In the genomic region with DNA sequence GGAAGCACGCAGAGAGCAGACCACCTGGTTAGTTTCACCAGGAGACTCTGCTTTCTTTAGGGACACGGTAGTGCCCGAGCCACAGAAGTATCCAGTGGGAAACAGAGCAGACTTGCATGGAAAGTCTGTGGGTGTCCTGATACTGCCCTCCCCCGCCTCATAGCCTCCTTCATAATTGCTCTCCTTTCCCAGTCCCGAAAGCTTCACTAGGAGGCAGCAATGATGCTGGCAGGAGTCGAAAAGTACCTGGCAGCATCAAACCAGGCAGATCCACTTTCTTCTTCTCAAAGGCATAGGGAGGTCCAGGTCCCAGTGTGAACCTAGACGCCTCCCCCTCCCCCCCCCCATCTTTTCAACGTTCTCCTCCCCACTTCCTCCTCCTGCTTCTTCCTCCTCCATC, we compare ENCODE assay signal across 31 mouse cellular contexts. TPM values are rescaled to one million over a fixed set of nuclear protein-coding genes. Genes with fewer than 3 reads are reported as not detected.
DNase-seq lines count a peak whose midpoint lies in the region; ATAC-seq and TF ChIP-seq lines count a peak whose summit lies in the region.
"Had no signal": no experiment of that assay in that cellular context is flagged by ENCODE, and none has a peak within 500 bp of the region (broad histone marks: within the 10 kb centered on the region; RNA-seq: fewer than 3 reads in every experiment).

No protein-coding gene starts in this region.

- H3K4me1 ChIP-seq in forebrain, embryonic 10.5 days: peaks cover 52% of the 10 kb centered on the region
- H3K4me1 ChIP-seq in forebrain, embryonic 12.5 days: peaks cover 16% of the 10 kb centered on the region
- H3K4me1 ChIP-seq in kidney, postnatal 0 days (replicated peaks; ENCODE audit: insufficient read depth, low read length): peaks cover 22% of the 10 kb centered on the region
- H3K4me1 ChIP-seq in midbrain, embryonic 10.5 days: peaks cover 46% of the 10 kb centered on the region
- peaks cover 4% of the 10 kb centered on the region; the same call in 1 of the 2 replicates for H3K4me1 ChIP-seq in midbrain, postnatal 0 days (ENCODE audit: insufficient read depth, low read length)

- H3K9ac ChIP-seq in forebrain, embryonic 12.5 days: no peak overlapping the region
- no peak overlapping the region for H3K9ac ChIP-seq in kidney, postnatal 0 days (ENCODE audit: low read depth, low read length)
- no peak overlapping the region for H3K9ac ChIP-seq in midbrain, postnatal 0 days (replicated peaks; ENCODE audit: low read length, poor library complexity, severe bottlenecking)
- H3K9ac ChIP-seq: embryonic facial prominence, embryonic 15.5 days; kidney, embryonic 15.5 days; limb, embryonic 15.5 days; liver, embryonic 15.5 days; neural tube, embryonic 12.5 days had no signal

- 11% methylated on average over 8 of the region's 8 CpGs for WGBS in forebrain, embryonic 10.5 days
- WGBS in forebrain, embryonic 12.5 days: 5% methylated on average over 8 of the region's 8 CpGs
- 3% methylated on average over 7 of the region's 8 CpGs for WGBS in kidney, postnatal 0 days
- WGBS in midbrain, embryonic 10.5 days: 12% methylated on average over 7 of the region's 8 CpGs
- 11% methylated on average over 8 of the region's 8 CpGs for WGBS in midbrain, postnatal 0 days

- no peak for ATAC-seq in forebrain, embryonic 12.5 days (ENCODE audit: low FRiP score)
- ATAC-seq in kidney, postnatal 0 days (replicated peaks; ENCODE audit: low FRiP score, low read depth): no peak
- no peak for ATAC-seq in midbrain, postnatal 0 days (ENCODE audit: low FRiP score)
- ATAC-seq: activated CD4-positive, CD25-positive, alpha-beta regulatory T cell, adult 4 months; CD4-positive, CD25-positive, alpha-beta regulatory T cell, adult 4 months had no signal

- peak overlapping the region; percentile 7; the same call in 1 of the 2 replicates for H3K4me3 ChIP-seq in forebrain, embryonic 10.5 days
- H3K4me3 ChIP-seq in forebrain, embryonic 12.5 days (replicated peaks): no peak overlapping the region
- no peak overlapping the region for H3K4me3 ChIP-seq in kidney, postnatal 0 days (replicated peaks; ENCODE audit: low read depth, low read length)
- peak overlapping the region; percentile 92; the same call in 1 of the 2 replicates for H3K4me3 ChIP-seq in midbrain, embryonic 10.5 days
- H3K4me3 ChIP-seq in midbrain, postnatal 0 days (ENCODE audit: low read depth, low read length): no peak overlapping the region
- H3K4me3 ChIP-seq: embryonic facial prominence, embryonic 15.5 days; heart, adult 2 months; kidney, embryonic 15.5 days; limb, embryonic 15.5 days; liver, embryonic 15.5 days; neural tube, embryonic 12.5 days had no signal

- H3K9me3 ChIP-seq in forebrain, embryonic 10.5 days: peaks cover 21% of the 10 kb centered on the region
- H3K9me3 ChIP-seq in forebrain, embryonic 12.5 days: peaks cover 13% of the 10 kb centered on the region
- peaks cover 4% of the 10 kb centered on the region; the same call in 1 of the 2 replicates for H3K9me3 ChIP-seq in kidney, postnatal 0 days (replicated peaks; ENCODE audit: low read length)
- peaks cover 23% of the 10 kb centered on the region for H3K9me3 ChIP-seq in midbrain, embryonic 10.5 days (replicated peaks)
- H3K9me3 ChIP-seq in midbrain, postnatal 0 days (ENCODE audit: low read length): no peaks in the 10 kb centered on the region
- H3K9me3 ChIP-seq: liver, embryonic 15.5 days had no signal

- no peak overlapping the region for H3K4me2 ChIP-seq in forebrain, embryonic 12.5 days
- H3K4me2 ChIP-seq in kidney, postnatal 0 days (ENCODE audit: low read length): no peak overlapping the region
- H3K4me2 ChIP-seq in midbrain, postnatal 0 days (ENCODE audit: low read depth, low read length, poor library complexity, severe bottlenecking): no peak overlapping the region
- H3K4me2 ChIP-seq: embryonic facial prominence, embryonic 15.5 days; kidney, embryonic 15.5 days; limb, embryonic 15.5 days; liver, embryonic 15.5 days; neural tube, embryonic 12.5 days had no signal

- DNase-seq in forebrain, embryonic 10.5 days (ENCODE audit: extremely low spot score, low spot score): no peak
- DNase-seq in kidney, postnatal 0 days (ENCODE audit: low spot score): no peak
- no peak for DNase-seq in kidney, adult 11 months
- DNase-seq in midbrain, embryonic 10.5 days (ENCODE audit: low spot score): peak; percentile 18
- DNase-seq in midbrain, postnatal 0 days (ENCODE audit: low spot score): no peak
- DNase-seq in adrenal gland, postnatal 10 days: no peak
- no peak for DNase-seq in adrenal gland, adult 8-10 months
- DNase-seq: cerebellum, adult 9-10 months; gastrocnemius, postnatal 14 days; heart, adult 2 months; heart, postnatal 36 days; thymus, postnatal 36 days had no signal

- H3K36me3 ChIP-seq in forebrain, embryonic 10.5 days (replicated peaks): peaks cover 23% of the 10 kb centered on the region
- peaks cover 12% of the 10 kb centered on the region for H3K36me3 ChIP-seq in forebrain, embryonic 12.5 days (replicated peaks)
- no peaks in the 10 kb centered on the region for H3K36me3 ChIP-seq in kidney, postnatal 0 days (ENCODE audit: insufficient read depth, low read length)
- peaks cover 32% of the 10 kb centered on the region for H3K36me3 ChIP-seq in midbrain, embryonic 10.5 days
- no peaks in the 10 kb centered on the region for H3K36me3 ChIP-seq in midbrain, postnatal 0 days (ENCODE audit: insufficient read depth, low read length)
- H3K36me3 ChIP-seq: embryonic facial prominence, embryonic 15.5 days; kidney, embryonic 15.5 days; limb, embryonic 15.5 days; liver, embryonic 15.5 days; neural tube, embryonic 12.5 days had no signal

- no peak overlapping the region for H3K27ac ChIP-seq in forebrain, embryonic 10.5 days
- no peak overlapping the region for H3K27ac ChIP-seq in forebrain, embryonic 12.5 days
- H3K27ac ChIP-seq in kidney, postnatal 0 days: no peak overlapping the region
- H3K27ac ChIP-seq in midbrain, embryonic 10.5 days (replicated peaks): no peak overlapping the region; the same call in 1 of the 2 replicates
- H3K27ac ChIP-seq in midbrain, postnatal 0 days (ENCODE audit: low read depth, low read length): no peak overlapping the region
- H3K27ac ChIP-seq: embryonic facial prominence, embryonic 15.5 days; heart, adult 2 months; kidney, embryonic 15.5 days; limb, embryonic 15.5 days; liver, embryonic 15.5 days; macrophage; neural tube, embryonic 12.5 days had no signal

- TF ChIP-seq CTCF in kidney, postnatal 0 days (IDR thresholded peaks at IDR 0.05; ENCODE audit: low read depth): peak; percentile 32; the same call in 1 of the 2 replicates
- peak; percentile 59 for TF ChIP-seq CTCF in midbrain, postnatal 0 days (IDR thresholded peaks at IDR 0.05)

- peaks cover 68% of the 10 kb centered on the region for H3K27me3 ChIP-seq in forebrain, embryonic 10.5 days (ENCODE audit: poor library complexity, severe bottlenecking)
- H3K27me3 ChIP-seq in forebrain, embryonic 12.5 days: peaks cover 28% of the 10 kb centered on the region
- peaks cover 53% of the 10 kb centered on the region for H3K27me3 ChIP-seq in kidney, postnatal 0 days (ENCODE audit: insufficient read depth, low read length)
- H3K27me3 ChIP-seq in midbrain, embryonic 10.5 days (ENCODE audit: low read depth, poor library complexity, severe bottlenecking): peaks cover 66% of the 10 kb centered on the region
- H3K27me3 ChIP-seq in midbrain, postnatal 0 days (ENCODE audit: insufficient read depth, low read length): peaks cover 32% of the 10 kb centered on the region

RNA-seq across cellular contexts. Expression of gene Sox21, which starts 2.5 kb away (rescaled TPM):
- polyA plus RNA-seq in forebrain, embryonic 10.5 days (2016; fragmentation: Nextera tagmentation; extraction: Ambion mirVana): 7.9 and 8.7 TPM in 2 replicates
- 21.2 and 24.9 TPM in 2 replicates for polyA plus RNA-seq in forebrain, embryonic 12.5 days (2016; fragmentation: Nextera tagmentation; extraction: Ambion mirVana)
- not detected in 2 replicates for polyA plus RNA-seq in kidney, postnatal 0 days (2015; fragmentation: Nextera tagmentation; extraction: Ambion mirVana)
- 11.1 and 12.3 TPM in 2 replicates for polyA plus RNA-seq in midbrain, embryonic 10.5 days (2016; fragmentation: Nextera tagmentation; extraction: Ambion mirVana)
- 27.8 and 37.9 TPM in 2 replicates for total RNA-seq in midbrain, postnatal 0 days (2014; rRNA removed)
- 6.4 and 7.4 TPM in 2 replicates for polyA plus RNA-seq in midbrain, postnatal 0 days (2015; fragmentation: Nextera tagmentation; extraction: Ambion mirVana)
- total RNA-seq in adrenal gland, postnatal 10 days (2021): not detected
- total RNA-seq in adrenal gland, adult 8-10 months (2022): under 1 TPM in 3 of 4 experiments, not detected in 1; 0.09 to 0.17 (median 0.17) TPM
- total RNA-seq: gastrocnemius, postnatal 14 days; heart, adult 2 months; heart, postnatal 36 days had no signal
- polyA plus RNA-seq: activated CD4-positive, CD25-positive, alpha-beta regulatory T cell, adult 4 months; CD4-positive, CD25-positive, alpha-beta regulatory T cell, adult 4 months; intestine, embryonic 14.5 days; liver, embryonic 15.5 days; macrophage; testis, adult 2 months had no signal

RNA-seq across cellular contexts. Expression of gene Gm9376, which starts 27.4 kb away (rescaled TPM):
- not detected in 2 replicates for polyA plus RNA-seq in forebrain, embryonic 10.5 days (2016; fragmentation: Nextera tagmentation; extraction: Ambion mirVana)
- not detected in 2 replicates for polyA plus RNA-seq in forebrain, embryonic 12.5 days (2016; fragmentation: Nextera tagmentation; extraction: Ambion mirVana)
- polyA plus RNA-seq in kidney, postnatal 0 days (2015; fragmentation: Nextera tagmentation; extraction: Ambion mirVana): not detected in 2 replicates
- not detected in 2 replicates for polyA plus RNA-seq in midbrain, embryonic 10.5 days (2016; fragmentation: Nextera tagmentation; extraction: Ambion mirVana)
- total RNA-seq in midbrain, postnatal 0 days (2014; rRNA removed): not detected in 2 replicates
- not detected in 2 replicates for polyA plus RNA-seq in midbrain, postnatal 0 days (2015; fragmentation: Nextera tagmentation; extraction: Ambion mirVana)
- total RNA-seq in adrenal gland, postnatal 10 days (2021): not detected
- total RNA-seq in adrenal gland, adult 8-10 months (2022): not detected
- total RNA-seq: adrenal gland, postnatal 4 days; G1E; gastrocnemius, postnatal 14 days; heart, adult 2 months; heart, postnatal 36 days; layer of hippocampus, postnatal 25 days; left cerebral cortex, postnatal 36 days had no signal
- polyA plus RNA-seq: activated CD4-positive, CD25-positive, alpha-beta regulatory T cell, adult 4 months; CD4-positive, CD25-positive, alpha-beta regulatory T cell, adult 4 months; embryonic facial prominence, embryonic 15.5 days; G1E; heart, adult 2 months; heart, embryonic 14.5 days; intestine, embryonic 14.5 days; kidney, embryonic 15.5 days; large intestine, adult 2 months; limb, embryonic 15.5 days; liver, embryonic 15.5 days; lung, embryonic 16.5 days; macrophage; neural tube, embryonic 12.5 days; small intestine, adult 2 months; testis, adult 2 months had no signal

Comparison
In these comparisons a context has a peak if more than half of its experiments do, and no peak if none do; other contexts are left out.
1. H3K4me3 ChIP-seq: peak in forebrain, embryonic 10.5 days (single experiment) and midbrain, embryonic 10.5 days (single experiment); none in forebrain, embryonic 12.5 days (single experiment), kidney, postnatal 0 days (single experiment) and midbrain, postnatal 0 days (single experiment).